Comparison of ENCODE assay signal across 8 mouse cellular contexts in genomic region chr9:14380386-14381285, GRCm38 (mm10). TPM values are rescaled to one million over a fixed set of nuclear protein-coding genes. Genes with fewer than 3 reads are reported as not detected.
A peak's percentile ranks its signal among the peaks of the same experiment; 100 is the strongest.
DNase-seq lines count a peak whose midpoint lies in the region; ATAC-seq and TF ChIP-seq lines count a peak whose summit lies in the region.

No protein-coding gene starts in this region.

- DNase-seq in Patski (ENCODE audit: low read depth, low spot score), result peak; percentile 47
- peak; percentile 91 to 92 for DNase-seq in cerebellum, postnatal 25 days
- peak; percentile 82 to 86 for DNase-seq in frontal cortex, postnatal 36 days (ENCODE audit: low spot score in 2 of 2)
- DNase-seq in left cerebral cortex, adult 18-20 months (ENCODE audit: low spot score in 2 of 2), result peak; percentile 73 to 83
- peak; percentile 91 to 95 for DNase-seq in lung, postnatal 4 days
- DNase-seq in retina, postnatal 1 day, result peak; percentile 91
- DNase-seq in thymus, postnatal 4 days, result peak; percentile 80

- no peak for TF ChIP-seq CTCF in Patski (IDR thresholded peaks at IDR 0.05)

- POLR2A ChIA-PET in Patski (lab: Charles Lee), result interaction anchor here (0.7 to 1.4 kb wide), 2 partner anchors 17 to 120 kb away, joined by 3 read pairs; no protein-coding TSS in a partner anchor

- in situ Hi-C loops in Patski (cut with MboI; ENCODE audit: low pct_unique_long_range_greater_than_20kb), result no loop called here

- no peaks in the 10 kb centered on the region for H3K27me3 ChIP-seq in Patski
- H3K27me3 ChIP-seq in hindbrain, embryonic 15.5 days, result no peaks in the 10 kb centered on the region

- H3K9me3 ChIP-seq in hindbrain, embryonic 15.5 days, result no peaks in the 10 kb centered on the region

- no peaks in the 10 kb centered on the region for H3K36me3 ChIP-seq in hindbrain, embryonic 15.5 days

- ATAC-seq in Patski, result peak; percentile 95
- ATAC-seq in hindbrain, embryonic 15.5 days (ENCODE audit: low FRiP score, low read depth), result peak; percentile 95

- H3K9ac ChIP-seq in hindbrain, embryonic 15.5 days, result peak overlapping the region; percentile 84

- H3K4me3 ChIP-seq in hindbrain, embryonic 15.5 days, result peak overlapping the region; percentile 81

- WGBS in hindbrain, embryonic 15.5 days, result under 1% methylated on average over 72 of the region's 76 CpGs

- CTCF ChIA-PET in Patski (lab: Charles Lee), result interaction anchor here (0.5 to 1.0 kb wide), 2 partner anchors 10 to 119 kb away, joined by 3 read pairs; partner anchors contain the start of genes Cwc15 and Kdm4d

- H3K4me2 ChIP-seq in hindbrain, embryonic 15.5 days, result peak overlapping the region; percentile 83

- H3K4me1 ChIP-seq in hindbrain, embryonic 15.5 days (replicated peaks), result peaks cover 24% of the 10 kb centered on the region

- H3K27ac ChIP-seq in hindbrain, embryonic 15.5 days (replicated peaks), result peak overlapping the region; percentile 87

RNA-seq across cellular contexts. Expression of gene Endod1, which starts 0.7 kb away (rescaled TPM):
- polyA plus RNA-seq in Patski (2021), result 8.6 TPM
- 30.6 and 32.5 TPM in 2 replicates for polyA plus RNA-seq in hindbrain, embryonic 15.5 days (2015; fragmentation: Nextera tagmentation; extraction: Ambion mirVana)
- total RNA-seq in left cerebral cortex, adult 18-20 months (2021), result 10 to 100 TPM; 74.3 TPM

Comparison
In these comparisons a context has a peak if more than half of its experiments do, and no peak if none do; other contexts are left out.
1. Peak in every context shown above with its lines: DNase-seq, ATAC-seq, H3K4me3 ChIP-seq and H3K27ac ChIP-seq.